Mouse (Mus musculus) cerebellum, postnatal 25 days (tissue): ENCODE measurements around the gene Gnptg.

ENCODE experiments used
- DNase-seq, 2 experiments: peaks; one replicate each; pipeline ENCODE4 v3.0.0; 2021; ENCODE audit warnings: mixed read lengths in 2 of 2

Gene Gnptg

DNA sequence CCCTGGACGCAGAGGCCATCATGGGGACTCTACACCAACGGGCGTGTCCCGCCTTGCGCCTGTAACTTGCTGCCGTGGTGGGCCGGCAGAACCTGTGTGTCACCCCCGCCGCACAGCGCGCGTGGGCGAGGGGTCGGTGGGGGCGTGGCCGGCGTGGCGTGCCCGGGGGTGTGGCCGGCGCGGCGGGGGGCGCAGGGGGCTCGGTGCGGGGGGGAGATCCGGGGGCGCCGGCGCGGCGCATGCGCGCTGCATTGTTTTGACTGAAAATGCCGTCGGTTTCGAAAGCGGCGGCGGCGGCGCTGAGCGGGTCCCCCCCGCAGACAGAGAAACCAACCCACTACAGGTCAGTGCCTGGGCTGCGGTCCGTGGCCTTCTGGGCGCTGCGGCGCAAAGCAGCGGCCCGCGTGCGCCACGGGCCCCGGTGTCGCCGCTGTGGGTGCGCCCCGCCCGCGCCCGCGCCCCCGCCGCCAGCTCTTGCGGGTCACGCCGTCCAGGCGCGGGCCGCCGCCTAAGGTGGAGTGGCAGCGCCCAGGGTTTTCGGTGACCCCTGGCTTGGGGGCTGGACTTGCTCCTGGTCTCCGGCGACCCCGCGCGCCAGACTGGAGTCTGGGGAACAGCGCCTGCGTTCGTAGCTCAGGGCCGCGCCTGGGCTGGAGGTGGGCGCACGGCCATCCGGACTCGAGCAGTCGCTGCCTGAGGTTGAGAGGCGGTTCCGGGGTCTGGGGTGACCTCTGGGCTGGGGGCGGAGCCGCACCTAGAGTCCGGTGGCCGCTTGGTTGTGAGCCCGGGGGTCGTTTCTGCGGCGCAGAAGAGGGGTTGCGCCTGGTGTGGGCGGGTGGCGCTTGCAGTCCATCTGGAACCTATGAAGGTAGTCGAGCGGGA lies 51.5 kb downstream of the Gnptg start, which contains the start of gene Unkl:
Unkl (plus strand) TSS at position 248 of the 882 bp plus-strand sequence.
- peak; percentile 79 to 85 for DNase-seq

DNA sequence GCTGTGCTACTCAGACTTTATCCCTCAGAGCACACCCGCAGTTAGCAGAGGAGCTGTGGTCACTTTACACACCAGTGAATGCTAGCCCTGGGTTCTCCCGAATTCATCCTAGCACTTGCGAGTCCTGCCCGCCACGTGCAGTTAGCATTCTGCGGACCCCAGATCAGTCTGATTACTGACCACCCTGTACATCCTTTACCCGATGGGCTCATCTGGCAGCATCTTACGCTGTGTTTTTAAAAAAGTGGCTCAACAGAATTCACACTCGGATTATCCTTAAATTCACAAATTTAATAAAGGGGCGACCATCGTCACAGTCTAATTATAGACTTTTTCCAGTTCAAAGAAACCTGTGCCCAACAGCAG lies 52.2 kb downstream of the Gnptg start:
- DNase-seq, result no peak

DNA sequence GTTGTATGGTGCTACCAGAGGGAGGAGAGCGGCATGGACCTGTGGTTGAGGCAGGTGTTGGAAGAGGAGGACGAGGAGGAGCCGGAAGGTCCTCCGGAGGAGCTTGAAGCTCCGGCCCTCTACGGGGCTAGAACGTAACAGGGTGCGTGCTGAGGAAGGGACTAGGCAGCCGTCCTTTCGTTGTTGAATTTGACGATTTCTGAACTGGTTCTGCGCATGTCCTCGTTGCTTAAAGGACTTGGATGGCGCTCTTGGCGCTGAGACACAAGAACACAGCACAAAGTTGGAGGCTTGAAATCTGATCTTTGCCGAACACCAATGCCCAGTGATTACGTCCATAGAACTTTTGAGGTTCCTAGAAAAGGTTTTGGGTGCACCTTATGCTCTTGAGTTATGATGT lies 55.0 kb downstream of the Gnptg start:
- no peak for DNase-seq

DNA sequence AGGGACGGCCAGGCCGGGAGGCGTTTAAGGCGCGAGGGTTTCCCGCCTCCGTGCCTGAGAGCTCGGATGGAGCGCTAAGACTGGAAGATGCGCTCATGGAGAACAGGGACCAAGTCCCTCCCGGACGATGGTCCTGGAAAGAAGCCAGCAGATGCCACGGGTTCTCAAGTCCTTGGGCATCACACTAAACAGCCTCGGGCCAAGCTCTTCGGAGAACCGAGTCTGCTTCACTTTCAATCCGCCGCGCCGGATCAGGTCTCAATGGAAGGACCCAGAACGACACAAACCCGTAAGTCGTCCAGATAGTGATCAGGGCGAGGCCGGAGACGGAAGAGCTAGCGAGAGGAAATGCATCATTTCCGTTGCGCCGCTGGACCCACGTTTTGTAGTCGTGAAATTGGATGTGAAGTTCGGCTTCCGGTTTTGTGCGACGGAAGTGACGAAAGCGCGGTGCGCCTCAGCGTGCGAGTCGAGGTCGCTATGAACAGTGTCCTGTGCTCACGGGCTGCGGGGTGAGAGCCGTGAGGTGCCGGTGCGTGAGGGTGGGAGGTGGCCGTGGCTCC lies 55.7 kb downstream of the Gnptg start, which contains the start of gene BC003965:
BC003965 (plus strand) TSS at position 426 of the 563 bp plus-strand sequence.
- peak; percentile 99 to 100 for DNase-seq
